Mouse (Mus musculus) forebrain, embryonic 11.5 days (tissue): ENCODE measurements around the gene Cntnap2. TPM values are rescaled to one million over a fixed set of nuclear protein-coding genes. Genes with fewer than 3 reads are reported as not detected.

Experiments used
- ATAC-seq: fragments of 200-750 bp; cut with Nextera tagmentation; replicated peaks from 2 replicates; pipeline ENCODE4 v1.8.0; 2017; ENCODE audit warnings: moderate TSS enrichment; ENCODE audit not compliant: low FRiP score
- DNase-seq: peaks from one replicate; pipeline ENCODE4 v3.0.0-alpha.2; 2017; ENCODE audit warnings: low spot score
- H3K27ac ChIP-seq: fragments of 300-500 bp; sonication (generic); 2 replicates; pipeline ENCODE4 v1.5.1; 2014; ENCODE audit warnings: low read depth, low read length
- H3K27me3 ChIP-seq: fragments of 300-500 bp; sonication (generic); 2 replicates; pipeline ENCODE4 v1.6.1; 2014; ENCODE audit warnings: mild to moderate bottlenecking, low read length, mixed read lengths; ENCODE audit not compliant: control insufficient read depth, insufficient read depth
- H3K36me3 ChIP-seq: fragments of 300-500 bp; sonication (generic); 2 replicates; pipeline ENCODE4 v1.6.1; 2014; ENCODE audit warnings: mild to moderate bottlenecking, low read length, moderate library complexity, mixed read lengths; ENCODE audit not compliant: control insufficient read depth, insufficient read depth
- H3K4me1 ChIP-seq: fragments of 300-500 bp; sonication (generic); replicated peaks from 2 replicates; pipeline ENCODE4 v1.6.1; 2014; ENCODE audit warnings: low read length, mixed read lengths; ENCODE audit not compliant: control insufficient read depth, insufficient read depth
- H3K4me2 ChIP-seq: fragments of 300-500 bp; sonication (generic); 2 replicates; pipeline ENCODE4 v1.6.1; 2014; ENCODE audit warnings: low read depth, mild to moderate bottlenecking, low read length, moderate library complexity, mixed read lengths; ENCODE audit not compliant: severe bottlenecking
- H3K4me3 ChIP-seq: fragments of 300-500 bp; sonication (generic); 2 replicates; pipeline ENCODE4 v1.5.1; 2014; ENCODE audit warnings: low read depth, low read length
- H3K9ac ChIP-seq: fragments of 300-500 bp; sonication (generic); 2 replicates; pipeline ENCODE4 v1.6.1; 2014; ENCODE audit warnings: low read length
- H3K9me3 ChIP-seq: fragments of 300-500 bp; sonication (generic); 2 replicates; pipeline ENCODE4 v1.6.1; 2016; ENCODE audit warnings: low read length, mixed read lengths; ENCODE audit not compliant: control insufficient read depth
- WGBS: fragments of 180-500 bp; shearing (Covaris S2); extraction: QIAGEN DNeasy Blood & Tissue Kit; methylation state at CpG from one replicate; pipeline ENCODE4 v1.1.7; 2014; 5-methylcytosine and 5-hydroxymethylcytosine counted together
- polyA plus RNA-seq: library from polyadenylated mRNA; unstranded; fragments of >200 nt; fragmentation: Nextera tagmentation; extraction: Ambion mirVana; gene quantifications from 2 replicates; pipeline ENCODE4 v1.2.1, GENCODE M21; 2014

The Cntnap2 gene
- polyA plus RNA-seq, 1 experiment from 2014 or later, result 69.6 TPM

- H3K4me1 ChIP-seq, result no peaks in the 10 kb centered on the region
- no peak overlapping the region for H3K9ac ChIP-seq
- H3K27me3 ChIP-seq, result no peaks in the 10 kb centered on the region
- no peak overlapping the region for H3K4me2 ChIP-seq
- ATAC-seq (no peak), DNase-seq (no peak)
- H3K36me3 ChIP-seq, result no peaks in the 10 kb centered on the region
- no peaks in the 10 kb centered on the region for H3K9me3 ChIP-seq
- no peak overlapping the region for H3K4me3 ChIP-seq
- 49% methylated on average over 4 of the region's 4 CpGs for WGBS
- no peak overlapping the region for H3K27ac ChIP-seq
Measured at GRCm38 (mm10) chr6:47333016-47333415, 2273.9 kb downstream of the Cntnap2 start.

GRCm38 (mm10) chr6:47334377-47334776, 2275.2 kb downstream of the Cntnap2 start:
- DNase-seq, result no peak
- Histone ChIP-seq H3K4me1 (no peaks in the 10 kb centered on the region), H3K4me3 (no peak overlapping the region), H3K27ac (no peak overlapping the region), H3K36me3 (no peaks in the 10 kb centered on the region), H3K9me3 (no peaks in the 10 kb centered on the region), H3K27me3 (no peaks in the 10 kb centered on the region), H3K9ac (no peak overlapping the region), H3K4me2 (no peak overlapping the region)
- no peak for ATAC-seq
- 88% methylated on average over 2 of the region's 2 CpGs for WGBS

GRCm38 (mm10) chr6:47337300-47337699, 2278.1 kb downstream of the Cntnap2 start:
- DNase-seq, result no peak
- no peaks in the 10 kb centered on the region for H3K27me3 ChIP-seq
- H3K9me3 ChIP-seq, result no peaks in the 10 kb centered on the region
- no peaks in the 10 kb centered on the region for H3K4me1 ChIP-seq
- no peak overlapping the region for H3K4me3 ChIP-seq
- H3K4me2 ChIP-seq, result no peak overlapping the region
- no peaks in the 10 kb centered on the region for H3K36me3 ChIP-seq
- H3K27ac ChIP-seq, result no peak overlapping the region
- no peak overlapping the region for H3K9ac ChIP-seq
- WGBS, result 92% methylated on average over 4 of the region's 4 CpGs
- no peak for ATAC-seq

GRCm38 (mm10) chr6:47338113-47338512, 2279.0 kb downstream of the Cntnap2 start:
- Histone ChIP-seq H3K36me3 (no peaks in the 10 kb centered on the region), H3K9ac (no peak overlapping the region), H3K27ac (no peak overlapping the region), H3K4me1 (no peaks in the 10 kb centered on the region), H3K9me3 (no peaks in the 10 kb centered on the region), H3K4me3 (no peak overlapping the region), H3K4me2 (no peak overlapping the region), H3K27me3 (no peaks in the 10 kb centered on the region)
- WGBS, result 82% methylated on average over 6 of the region's 6 CpGs
- no peak for ATAC-seq
- DNase-seq, result no peak

- ATAC-seq, result no peak
- no peak overlapping the region for H3K9ac ChIP-seq
- no peaks in the 10 kb centered on the region for H3K9me3 ChIP-seq
- no peak overlapping the region for H3K27ac ChIP-seq
- DNase-seq, result no peak
- H3K27me3 ChIP-seq, result no peaks in the 10 kb centered on the region
- H3K4me3 ChIP-seq, result no peak overlapping the region
- WGBS, result 71% methylated on average over 4 of the region's 4 CpGs
- no peak overlapping the region for H3K4me2 ChIP-seq
- no peaks in the 10 kb centered on the region for H3K36me3 ChIP-seq
- H3K4me1 ChIP-seq, result no peaks in the 10 kb centered on the region
Measured at GRCm38 (mm10) chr6:47340813-47341502, 2281.8 kb downstream of the Cntnap2 start.

GRCm38 (mm10) chr6:47341503-47341884, 2282.3 kb downstream of the Cntnap2 start:
- H3K9me3 ChIP-seq, result no peaks in the 10 kb centered on the region
- DNase-seq, result no peak
- no peak overlapping the region for H3K4me3 ChIP-seq
- no peaks in the 10 kb centered on the region for H3K36me3 ChIP-seq
- H3K4me1 ChIP-seq, result no peaks in the 10 kb centered on the region
- H3K9ac ChIP-seq, result no peak overlapping the region
- no peaks in the 10 kb centered on the region for H3K27me3 ChIP-seq
- H3K4me2 ChIP-seq, result no peak overlapping the region
- WGBS, result 74% methylated on average over 6 of the region's 6 CpGs
- ATAC-seq, result no peak
- no peak overlapping the region for H3K27ac ChIP-seq

GRCm38 (mm10) chr6:47343245-47343644, 2284.1 kb downstream of the Cntnap2 start:
- H3K27ac ChIP-seq, result no peak overlapping the region
- H3K4me2 ChIP-seq, result no peak overlapping the region
- WGBS, result 82% methylated on average over 1 of the region's 1 CpGs
- no peak overlapping the region for H3K4me3 ChIP-seq
- no peaks in the 10 kb centered on the region for H3K27me3 ChIP-seq
- H3K4me1 ChIP-seq, result no peaks in the 10 kb centered on the region
- no peaks in the 10 kb centered on the region for H3K9me3 ChIP-seq
- no peak for DNase-seq
- no peaks in the 10 kb centered on the region for H3K36me3 ChIP-seq
- H3K9ac ChIP-seq, result no peak overlapping the region
- no peak for ATAC-seq

- Histone ChIP-seq H3K4me2 (no peak overlapping the region), H3K27me3 (no peaks in the 10 kb centered on the region), H3K27ac (no peak overlapping the region), H3K9ac (no peak overlapping the region), H3K36me3 (no peaks in the 10 kb centered on the region), H3K4me3 (no peak overlapping the region), H3K4me1 (no peaks in the 10 kb centered on the region), H3K9me3 (no peaks in the 10 kb centered on the region)
- 91% methylated on average over 3 of the region's 3 CpGs for WGBS
- ATAC-seq, result no peak
- no peak for DNase-seq
Measured at GRCm38 (mm10) chr6:47344696-47345095, 2285.5 kb downstream of the Cntnap2 start.

- H3K36me3 ChIP-seq, result no peaks in the 10 kb centered on the region
- DNase-seq (no peak), ATAC-seq (no peak)
- H3K9ac ChIP-seq, result no peak overlapping the region
- WGBS, result 89% methylated on average over 8 of the region's 8 CpGs
- H3K27me3 ChIP-seq, result no peaks in the 10 kb centered on the region
- H3K9me3 ChIP-seq, result no peaks in the 10 kb centered on the region
- H3K27ac ChIP-seq, result no peak overlapping the region
- H3K4me1 ChIP-seq, result no peaks in the 10 kb centered on the region
- no peak overlapping the region for H3K4me3 ChIP-seq
- H3K4me2 ChIP-seq, result no peak overlapping the region
Measured at GRCm38 (mm10) chr6:47350100-47350690, 2291.0 kb downstream of the Cntnap2 start.
